Mouse (Mus musculus): Measurements from ENCODE around the gene G430095P16Rik.

DNA sequence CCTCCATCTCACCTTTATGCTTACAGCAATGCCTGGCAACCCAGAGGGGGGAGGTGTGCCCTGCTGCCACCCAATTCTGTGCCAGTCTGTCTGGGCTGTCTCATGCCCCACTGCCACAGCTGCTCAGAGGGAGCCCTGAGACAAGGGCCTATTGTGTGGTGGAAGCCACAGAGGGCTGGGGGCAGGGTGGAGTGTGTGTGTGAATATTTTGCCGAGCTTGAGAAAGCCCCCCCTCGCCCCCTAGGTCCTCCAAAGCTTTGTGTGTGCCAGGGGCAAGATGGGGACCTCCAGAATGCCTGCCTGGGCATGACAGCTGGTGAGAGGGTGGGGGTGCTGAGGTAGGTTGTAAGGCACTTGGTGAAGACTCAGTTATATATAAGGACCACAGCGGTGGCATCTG lies 5.7 kb downstream of the G430095P16Rik start:
- TF ChIP-seq EP300 (IDR thresholded peaks at IDR 0.05; ENCODE audit: low read depth) (no peak), CTCF (IDR thresholded peaks at IDR 0.05; ENCODE audit: low read depth) (no peak)
